Mouse (Mus musculus) myocyte (in vitro differentiated cells): ENCODE measurements around the gene Sema4d.

ENCODE experiments used
- MYOD1 ChIP-seq, 3 experiments: IDR thresholded peaks; one replicate each; pipeline ENCODE4 v1.6.1; 2011; ENCODE audit warnings: control low read depth in 2 of 3, low read depth in 2 of 3, mild to moderate bottlenecking in 2 of 3, moderate library complexity in 1 of 3; ENCODE audit not compliant: insufficient read length in 2 of 3, control insufficient read depth in 1 of 3
- USF1 ChIP-seq: IDR thresholded peaks from one replicate; pipeline ENCODE4 v1.6.1; 2011; ENCODE audit warnings: low read depth, mild to moderate bottlenecking, control low read depth, moderate library complexity

DNA sequence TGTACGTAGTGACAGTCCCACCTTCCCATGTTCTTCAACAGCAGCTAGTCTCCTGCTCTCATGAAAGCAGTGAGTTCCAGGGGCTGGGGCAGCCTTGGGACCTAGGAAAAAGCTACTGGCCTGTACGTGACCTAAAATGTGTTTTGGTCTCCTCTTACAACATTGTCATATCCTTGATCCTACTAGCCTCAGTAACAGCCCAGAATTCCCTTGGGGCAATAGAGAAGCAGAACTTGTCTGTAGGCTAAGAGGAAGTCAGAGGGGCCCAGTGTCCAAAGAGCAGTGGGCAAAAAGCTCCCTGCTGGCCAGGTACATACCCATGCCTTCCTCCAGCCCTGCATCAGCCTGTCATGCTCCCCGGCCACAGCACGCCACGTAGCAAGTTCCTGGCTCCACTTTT is 106.6 kb downstream of the Sema4d start:
- TF ChIP-seq MYOD1 (IDR thresholded peaks at IDR 0.05; ENCODE audit: control insufficient read depth in 1 of 3, insufficient read length in 2 of 3, low read depth in 2 of 3) (no peak), USF1 (no peak)
